Mouse (Mus musculus): ENCODE data around the gene Ptcd1.

DNA sequence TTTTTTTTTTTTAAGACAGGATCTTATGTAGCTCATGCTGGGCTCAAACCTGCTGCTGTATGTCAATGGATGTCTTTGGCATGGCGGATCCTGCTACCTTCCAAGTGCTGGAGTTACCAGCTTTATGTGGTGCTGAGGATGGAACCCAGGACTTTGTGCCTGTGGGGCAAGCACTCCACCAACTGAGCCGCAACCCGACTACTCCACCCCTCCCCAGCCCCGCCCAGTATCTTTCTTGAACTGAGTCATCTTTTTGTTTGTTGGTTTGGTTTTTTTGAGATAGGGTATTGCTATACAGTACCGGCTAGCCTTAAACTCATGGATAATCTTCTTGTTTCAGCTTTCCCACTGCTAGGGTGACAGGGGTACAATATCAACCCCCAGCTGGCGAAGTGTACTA is 22.5 kb upstream of the Ptcd1 start:
- TF ChIP-seq CTCF (conservative IDR thresholded peaks at IDR 0.05 in 1 of 2, IDR thresholded peaks at IDR 0.05 in 1 of 2; ENCODE audit: low read depth in 2 of 2, low read length in 2 of 2) (no peak), BHLHE40 (IDR thresholded peaks at IDR 0.05; ENCODE audit: low read depth, low read length) (no peak), POLR2A (IDR thresholded peaks at IDR 0.05; ENCODE audit: low read depth, low read length) (no peak), ZMIZ1 (IDR thresholded peaks at IDR 0.05; ENCODE audit: low read depth, low read length) (no peak), MEF2A (IDR thresholded peaks at IDR 0.05; ENCODE audit: borderline replicate concordance, low read depth, low read length) (no peak), GABPA (IDR thresholded peaks at IDR 0.05; ENCODE audit: insufficient replicate concordance, low read depth, low read length) (no peak), RAD21 (IDR thresholded peaks at IDR 0.05; ENCODE audit: low read depth, low read length) (no peak), EP300 (IDR thresholded peaks at IDR 0.05; ENCODE audit: low read length) (no peak), TBP (conservative IDR thresholded peaks at IDR 0.05; ENCODE audit: low read depth, low read length) (no peak), USF2 (conservative IDR thresholded peaks at IDR 0.05; ENCODE audit: low read depth, low read length) (no peak), RCOR1 (conservative IDR thresholded peaks at IDR 0.05; ENCODE audit: low read depth, low read length) (no peak), E2F4 (IDR thresholded peaks at IDR 0.05; ENCODE audit: insufficient replicate concordance, low read depth, low read length) (no peak), POLR2AphosphoS2 (IDR thresholded peaks at IDR 0.05; ENCODE audit: low read depth, low read length) (no peak)

Data from CH12.LX (cell line).